Mouse (Mus musculus): ENCODE results near the gene Ackr2. TPM values are rescaled to one million over a fixed set of nuclear protein-coding genes. Genes with fewer than 3 reads are reported as not detected.
A peak's percentile ranks its signal among the peaks of the same experiment; 100 is the strongest.

Gene Ackr2
- polyA plus RNA-seq, 1 experiment from 2014 or later, result 0.24 TPM

GRCm38 (mm10) chr9:121919027-121919501, 20.9 kb downstream of the Ackr2 start:
- Histone ChIP-seq H3K9me3 (ENCODE audit: control insufficient read depth, low read length) (no peaks in the 10 kb centered on the region), H3K9ac (ENCODE audit: low read length) (no peak overlapping the region), H3K27me3 (replicated peaks; ENCODE audit: control insufficient read depth, insufficient read depth, low read length) (no peaks in the 10 kb centered on the region), H3K4me2 (ENCODE audit: low read length) (no peak overlapping the region), H3K27ac (ENCODE audit: low read depth) (no peak overlapping the region), H3K36me3 (ENCODE audit: control insufficient read depth, insufficient read depth, low read length) (no peaks in the 10 kb centered on the region), H3K4me1 (replicated peaks; ENCODE audit: control insufficient read depth, insufficient read depth, low read length) (no peaks in the 10 kb centered on the region), H3K4me3 (ENCODE audit: low read depth, low read length) (no peak overlapping the region)
- no peak for ATAC-seq (replicated peaks; ENCODE audit: low FRiP score, low TSS enrichment, low read depth)
- DNase-seq (ENCODE audit: low spot score), result no peak
- WGBS, result 79% methylated on average over 10 of the region's 10 CpGs

- Histone ChIP-seq H3K9me3 (ENCODE audit: control insufficient read depth, low read length) (no peaks in the 10 kb centered on the region), H3K27ac (ENCODE audit: low read depth) (no peak overlapping the region), H3K4me2 (ENCODE audit: low read length) (no peak overlapping the region), H3K9ac (ENCODE audit: low read length) (no peak overlapping the region), H3K4me3 (ENCODE audit: low read depth, low read length) (no peak overlapping the region), H3K27me3 (replicated peaks; ENCODE audit: control insufficient read depth, insufficient read depth, low read length) (no peaks in the 10 kb centered on the region), H3K36me3 (ENCODE audit: control insufficient read depth, insufficient read depth, low read length) (no peaks in the 10 kb centered on the region), H3K4me1 (replicated peaks; ENCODE audit: control insufficient read depth, insufficient read depth, low read length) (no peaks in the 10 kb centered on the region)
- DNase-seq (ENCODE audit: low spot score), result no peak
- ATAC-seq (replicated peaks; ENCODE audit: low FRiP score, low TSS enrichment, low read depth), result no peak
- WGBS, result 88% methylated on average over 8 of the region's 8 CpGs
Measured at GRCm38 (mm10) chr9:121923443-121923842, 25.3 kb downstream of the Ackr2 start.

DNA sequence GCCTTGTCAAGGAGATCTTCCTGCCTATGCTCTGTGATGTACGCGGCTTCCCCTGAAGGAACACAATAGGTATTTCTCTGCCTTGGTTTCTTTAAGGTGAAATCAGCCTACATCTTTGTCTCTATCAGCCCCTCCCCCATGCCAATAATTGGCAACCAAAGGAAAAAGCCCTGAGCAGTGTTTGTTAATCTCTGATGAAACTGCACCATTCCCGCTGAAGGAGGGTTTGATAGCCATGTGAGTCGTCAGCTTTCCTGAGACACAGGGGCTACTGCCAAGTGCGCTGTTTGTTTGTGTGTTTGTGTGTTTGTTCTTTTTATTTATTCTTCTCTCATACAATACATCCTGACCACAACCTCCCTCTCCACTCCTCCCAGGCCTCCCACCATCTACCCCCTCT, 25.8 kb downstream of the Ackr2 start:
- Histone ChIP-seq H3K4me3 (ENCODE audit: low read depth, low read length) (no peak overlapping the region), H3K4me1 (replicated peaks; ENCODE audit: control insufficient read depth, insufficient read depth, low read length) (no peaks in the 10 kb centered on the region), H3K27me3 (replicated peaks; ENCODE audit: control insufficient read depth, insufficient read depth, low read length) (no peaks in the 10 kb centered on the region), H3K9ac (ENCODE audit: low read length) (no peak overlapping the region), H3K4me2 (ENCODE audit: low read length) (no peak overlapping the region), H3K9me3 (ENCODE audit: control insufficient read depth, low read length) (no peaks in the 10 kb centered on the region), H3K27ac (ENCODE audit: low read depth) (no peak overlapping the region), H3K36me3 (ENCODE audit: control insufficient read depth, insufficient read depth, low read length) (no peaks in the 10 kb centered on the region)
- DNase-seq (ENCODE audit: low spot score) (no peak), ATAC-seq (replicated peaks; ENCODE audit: low FRiP score, low TSS enrichment, low read depth) (no peak)
- WGBS, result 80% methylated on average over 5 of the region's 5 CpGs

- H3K36me3 ChIP-seq (ENCODE audit: control insufficient read depth, insufficient read depth, low read length), result no peaks in the 10 kb centered on the region
- no peak overlapping the region for H3K9ac ChIP-seq (ENCODE audit: low read length)
- no peaks in the 10 kb centered on the region for H3K27me3 ChIP-seq (replicated peaks; ENCODE audit: control insufficient read depth, insufficient read depth, low read length)
- H3K4me2 ChIP-seq (ENCODE audit: low read length), result no peak overlapping the region
- no peak for DNase-seq (ENCODE audit: low spot score)
- no peak overlapping the region for H3K27ac ChIP-seq (ENCODE audit: low read depth)
- H3K4me3 ChIP-seq (ENCODE audit: low read depth, low read length), result no peak overlapping the region
- WGBS, result 89% methylated on average over 9 of the region's 9 CpGs
- H3K9me3 ChIP-seq (ENCODE audit: control insufficient read depth, low read length), result no peaks in the 10 kb centered on the region
- ATAC-seq (replicated peaks; ENCODE audit: low FRiP score, low TSS enrichment, low read depth), result no peak
- H3K4me1 ChIP-seq (replicated peaks; ENCODE audit: control insufficient read depth, insufficient read depth, low read length), result no peaks in the 10 kb centered on the region
Measured at GRCm38 (mm10) chr9:121924901-121925560, 26.9 kb downstream of the Ackr2 start.

GRCm38 (mm10) chr9:121925959-121926358, 27.8 kb downstream of the Ackr2 start:
- Histone ChIP-seq H3K4me1 (replicated peaks; ENCODE audit: control insufficient read depth, insufficient read depth, low read length) (no peaks in the 10 kb centered on the region), H3K9me3 (ENCODE audit: control insufficient read depth, low read length) (no peaks in the 10 kb centered on the region), H3K27me3 (replicated peaks; ENCODE audit: control insufficient read depth, insufficient read depth, low read length) (no peaks in the 10 kb centered on the region), H3K9ac (ENCODE audit: low read length) (no peak overlapping the region), H3K27ac (ENCODE audit: low read depth) (no peak overlapping the region), H3K4me2 (ENCODE audit: low read length) (no peak overlapping the region), H3K4me3 (ENCODE audit: low read depth, low read length) (no peak overlapping the region), H3K36me3 (ENCODE audit: control insufficient read depth, insufficient read depth, low read length) (no peaks in the 10 kb centered on the region)
- DNase-seq (ENCODE audit: low spot score), result no peak
- 58% methylated on average over 8 of the region's 8 CpGs for WGBS
- no peak for ATAC-seq (replicated peaks; ENCODE audit: low FRiP score, low TSS enrichment, low read depth)

- no peak for DNase-seq (ENCODE audit: low spot score)
- no peak overlapping the region for H3K4me2 ChIP-seq (ENCODE audit: low read length)
- WGBS, result 46% methylated on average over 11 of the region's 11 CpGs
Measured at GRCm38 (mm10) chr9:121926634-121927405, 28.7 kb downstream of the Ackr2 start.

GRCm38 (mm10) chr9:121927721-121928120, 29.6 kb downstream of the Ackr2 start:
- 79% methylated on average over 7 of the region's 7 CpGs for WGBS

More at GRCm38 (mm10) chr9:121926634-121927405, 28.7 kb downstream of the Ackr2 start:
- H3K36me3 ChIP-seq (ENCODE audit: control insufficient read depth, insufficient read depth, low read length), result no peaks in the 10 kb centered on the region
- H3K9me3 ChIP-seq (ENCODE audit: control insufficient read depth, low read length), result no peaks in the 10 kb centered on the region
- H3K27me3 ChIP-seq (replicated peaks; ENCODE audit: control insufficient read depth, insufficient read depth, low read length), result no peaks in the 10 kb centered on the region
- no peak for ATAC-seq (replicated peaks; ENCODE audit: low FRiP score, low TSS enrichment, low read depth)
- no peak overlapping the region for H3K4me3 ChIP-seq (ENCODE audit: low read depth, low read length)
- H3K4me1 ChIP-seq (replicated peaks; ENCODE audit: control insufficient read depth, insufficient read depth, low read length), result no peaks in the 10 kb centered on the region
- H3K27ac ChIP-seq (ENCODE audit: low read depth), result no peak overlapping the region
- no peak overlapping the region for H3K9ac ChIP-seq (ENCODE audit: low read length)

GRCm38 (mm10) chr9:121928498-121928897, 30.3 kb downstream of the Ackr2 start:
- Histone ChIP-seq H3K27ac (ENCODE audit: low read depth) (no peak overlapping the region), H3K27me3 (replicated peaks; ENCODE audit: control insufficient read depth, insufficient read depth, low read length) (no peaks in the 10 kb centered on the region)
- 36% methylated on average over 2 of the region's 2 CpGs for WGBS

More at GRCm38 (mm10) chr9:121927721-121928120, 29.6 kb downstream of the Ackr2 start:
- H3K36me3 ChIP-seq (ENCODE audit: control insufficient read depth, insufficient read depth, low read length), result no peaks in the 10 kb centered on the region
- no peaks in the 10 kb centered on the region for H3K9me3 ChIP-seq (ENCODE audit: control insufficient read depth, low read length)
- ATAC-seq (replicated peaks; ENCODE audit: low FRiP score, low TSS enrichment, low read depth) (no peak), DNase-seq (ENCODE audit: low spot score) (no peak)
- no peaks in the 10 kb centered on the region for H3K27me3 ChIP-seq (replicated peaks; ENCODE audit: control insufficient read depth, insufficient read depth, low read length)
- H3K4me2 ChIP-seq (ENCODE audit: low read length), result no peak overlapping the region
- H3K27ac ChIP-seq (ENCODE audit: low read depth), result no peak overlapping the region
- H3K9ac ChIP-seq (ENCODE audit: low read length), result no peak overlapping the region
- H3K4me3 ChIP-seq (ENCODE audit: low read depth, low read length), result no peak overlapping the region
- H3K4me1 ChIP-seq (replicated peaks; ENCODE audit: control insufficient read depth, insufficient read depth, low read length), result no peaks in the 10 kb centered on the region

More at GRCm38 (mm10) chr9:121928498-121928897, 30.3 kb downstream of the Ackr2 start:
- no peaks in the 10 kb centered on the region for H3K4me1 ChIP-seq (replicated peaks; ENCODE audit: control insufficient read depth, insufficient read depth, low read length)
- no peaks in the 10 kb centered on the region for H3K36me3 ChIP-seq (ENCODE audit: control insufficient read depth, insufficient read depth, low read length)
- DNase-seq (ENCODE audit: low spot score) (peak; percentile 70), ATAC-seq (replicated peaks; ENCODE audit: low FRiP score, low TSS enrichment, low read depth) (no peak)
- no peak overlapping the region for H3K4me2 ChIP-seq (ENCODE audit: low read length)
- no peak overlapping the region for H3K4me3 ChIP-seq (ENCODE audit: low read depth, low read length)
- H3K9me3 ChIP-seq (ENCODE audit: control insufficient read depth, low read length), result no peaks in the 10 kb centered on the region
- H3K9ac ChIP-seq (ENCODE audit: low read length), result no peak overlapping the region

All from intestine, embryonic 14.5 days (tissue).